Mouse (Mus musculus) stomach, embryonic 16.5 days (tissue): ENCODE data around the gene Naglu. TPM values are rescaled to one million over a fixed set of nuclear protein-coding genes. Genes with fewer than 3 reads are reported as not detected.

Source experiments
- ATAC-seq: fragments of 200-750 bp; cut with Nextera tagmentation; 2 replicates; pipeline ENCODE4 v1.8.0; 2017; ENCODE audit warnings: moderate number of reproducible peaks, moderate TSS enrichment; ENCODE audit not compliant: insufficient read depth, low FRiP score
- H3K27ac ChIP-seq: fragments of 300-500 bp; sonication (generic); 2 replicates; pipeline ENCODE4 v1.5.1; 2014; ENCODE audit warnings: low read length
- H3K27me3 ChIP-seq: fragments of 300-500 bp; sonication (generic); 2 replicates; pipeline ENCODE4 v1.6.1; 2014; ENCODE audit warnings: low read length, control low read depth, mixed read lengths; ENCODE audit not compliant: control insufficient read depth, insufficient read depth
- H3K36me3 ChIP-seq: fragments of 300-500 bp; sonication (generic); 2 replicates; pipeline ENCODE4 v1.6.1; 2014; ENCODE audit warnings: low read length; ENCODE audit not compliant: control insufficient read depth, insufficient read depth
- H3K4me1 ChIP-seq: fragments of 300-500 bp; sonication (generic); 2 replicates; pipeline ENCODE4 v1.6.1; 2014; ENCODE audit warnings: low read length, control low read depth, mixed read lengths; ENCODE audit not compliant: control insufficient read depth, insufficient read depth
- H3K4me2 ChIP-seq: fragments of 300-500 bp; sonication (generic); 2 replicates; pipeline ENCODE4 v1.6.1; 2014; ENCODE audit warnings: low read depth, low read length, mixed read lengths
- H3K4me3 ChIP-seq: fragments of 300-500 bp; sonication (generic); replicated peaks from 2 replicates; pipeline ENCODE4 v1.5.1; 2014; ENCODE audit warnings: mild to moderate bottlenecking, low read length
- H3K9ac ChIP-seq: fragments of 300-500 bp; sonication (generic); 2 replicates; pipeline ENCODE4 v1.6.1; 2014; ENCODE audit warnings: low read length
- H3K9me3 ChIP-seq: fragments of 300-500 bp; sonication (generic); replicated peaks from 2 replicates; pipeline ENCODE4 v1.6.1; 2016; ENCODE audit warnings: low read length, control low read depth; ENCODE audit not compliant: control insufficient read depth
- WGBS: fragments of 180-500 bp; shearing (Covaris S2); extraction: QIAGEN DNeasy Blood & Tissue Kit; methylation state at CpG from one replicate; pipeline ENCODE4 v1.1.7; 2014; 5-methylcytosine and 5-hydroxymethylcytosine counted together
- polyA plus RNA-seq: library from polyadenylated mRNA; unstranded; fragments of >200 nt; fragmentation: Nextera tagmentation; extraction: Ambion mirVana; gene quantifications from 2 replicates; pipeline ENCODE4 v1.2.1, GENCODE M21; 2015

The Naglu gene
- polyA plus RNA-seq, result 17.0 and 17.2 TPM in 2 replicates

- Histone ChIP-seq H3K4me2 (peak within 1 kb of the TSS; percentile 94), H3K27ac (no peak within 1 kb of the TSS), H3K9me3 (no peaks in the 10 kb centered on the region), H3K27me3 (no peaks in the 10 kb centered on the region), H3K9ac (peak within 1 kb of the TSS; percentile 82), H3K36me3 (no peaks in the 10 kb centered on the region), H3K4me3 (peak within 1 kb of the TSS; percentile 77), H3K4me1 (peaks cover 25% of the 10 kb centered on the region)
- WGBS, result 3% methylated on average over 35 of the region's 35 CpGs
- ATAC-seq, result peak; percentile 87
Measured at GRCm38 (mm10) chr11:101069391-101070188, at the start of gene Naglu. Gene Naglu, plus strand, starts transcription at chr11:101070012.

GRCm38 (mm10) chr11:101023371-101023770 lies 46.4 kb upstream of the Naglu start:
- Histone ChIP-seq H3K4me3 (no peak overlapping the region), H3K9me3 (no peaks in the 10 kb centered on the region), H3K9ac (no peak overlapping the region), H3K27ac (no peak overlapping the region), H3K4me2 (no peak overlapping the region), H3K4me1 (no peaks in the 10 kb centered on the region), H3K36me3 (no peaks in the 10 kb centered on the region; the same call in 1 of the 2 replicates), H3K27me3 (no peaks in the 10 kb centered on the region)
- ATAC-seq, result no peak
- 80% methylated on average over 12 of the region's 12 CpGs for WGBS

- no peaks in the 10 kb centered on the region for H3K4me1 ChIP-seq
- no peaks in the 10 kb centered on the region for H3K9me3 ChIP-seq
- H3K9ac ChIP-seq, result no peak overlapping the region
- H3K27me3 ChIP-seq, result no peaks in the 10 kb centered on the region
- no peak overlapping the region for H3K4me2 ChIP-seq
- no peak overlapping the region for H3K4me3 ChIP-seq
- H3K27ac ChIP-seq, result no peak overlapping the region
- WGBS, result 77% methylated on average over 4 of the region's 4 CpGs
- ATAC-seq, result no peak
- no peaks in the 10 kb centered on the region; the same call in 1 of the 2 replicates for H3K36me3 ChIP-seq
Measured at GRCm38 (mm10) chr11:101024001-101024400, 45.8 kb upstream of the Naglu start.

- 89% methylated on average over 11 of the region's 11 CpGs for WGBS
- H3K4me1 ChIP-seq, result no peaks in the 10 kb centered on the region
- ATAC-seq, result no peak
- H3K9me3 ChIP-seq, result no peaks in the 10 kb centered on the region
- no peaks in the 10 kb centered on the region for H3K27me3 ChIP-seq
- no peak overlapping the region for H3K27ac ChIP-seq
- H3K9ac ChIP-seq, result no peak overlapping the region
- H3K4me2 ChIP-seq, result no peak overlapping the region
- H3K4me3 ChIP-seq, result no peak overlapping the region
- no peaks in the 10 kb centered on the region; the same call in 1 of the 2 replicates for H3K36me3 ChIP-seq
Measured at GRCm38 (mm10) chr11:101027121-101027520, 42.7 kb upstream of the Naglu start.

- Histone ChIP-seq H3K4me3 (no peak overlapping the region), H3K4me1 (no peaks in the 10 kb centered on the region), H3K27me3 (no peaks in the 10 kb centered on the region), H3K36me3 (peaks cover 5% of the 10 kb centered on the region), H3K4me2 (no peak overlapping the region), H3K9me3 (no peaks in the 10 kb centered on the region), H3K9ac (no peak overlapping the region), H3K27ac (no peak overlapping the region)
- no peak for ATAC-seq
- WGBS, result 85% methylated on average over 8 of the region's 8 CpGs
Measured at GRCm38 (mm10) chr11:101029320-101029719, 40.5 kb upstream of the Naglu start.

GRCm38 (mm10) chr11:101030136-101030807 lies 39.5 kb upstream of the Naglu start:
- no peaks in the 10 kb centered on the region for H3K27me3 ChIP-seq
- H3K4me1 ChIP-seq, result no peaks in the 10 kb centered on the region
- H3K4me3 ChIP-seq, result no peak overlapping the region
- H3K36me3 ChIP-seq, result peaks cover 8% of the 10 kb centered on the region
- H3K9ac ChIP-seq, result no peak overlapping the region
- ATAC-seq, result no peak
- 68% methylated on average over 10 of the region's 10 CpGs for WGBS
- H3K27ac ChIP-seq, result no peak overlapping the region
- H3K4me2 ChIP-seq, result no peak overlapping the region
- no peaks in the 10 kb centered on the region for H3K9me3 ChIP-seq

- Histone ChIP-seq H3K9me3 (no peaks in the 10 kb centered on the region), H3K4me2 (no peak overlapping the region), H3K36me3 (peaks cover 8% of the 10 kb centered on the region), H3K27me3 (no peaks in the 10 kb centered on the region), H3K27ac (no peak overlapping the region), H3K9ac (no peak overlapping the region), H3K4me1 (no peaks in the 10 kb centered on the region), H3K4me3 (no peak overlapping the region)
- WGBS, result 75% methylated on average over 4 of the region's 4 CpGs
- ATAC-seq, result no peak
Measured at GRCm38 (mm10) chr11:101030808-101031156, 39.0 kb upstream of the Naglu start.

- WGBS, result 78% methylated on average over 1 of the region's 1 CpGs
- ATAC-seq, result no peak
- H3K9me3 ChIP-seq, result no peaks in the 10 kb centered on the region
- no peak overlapping the region for H3K9ac ChIP-seq
- H3K4me1 ChIP-seq, result no peaks in the 10 kb centered on the region
- no peak overlapping the region for H3K27ac ChIP-seq
- no peak overlapping the region for H3K4me2 ChIP-seq
- H3K27me3 ChIP-seq, result no peaks in the 10 kb centered on the region
- no peak overlapping the region for H3K4me3 ChIP-seq
- H3K36me3 ChIP-seq, result peaks cover 8% of the 10 kb centered on the region
Measured at GRCm38 (mm10) chr11:101031470-101031869, 38.3 kb upstream of the Naglu start.

- H3K36me3 ChIP-seq, result peaks cover 8% of the 10 kb centered on the region; the same call in 1 of the 2 replicates
- WGBS, result 94% methylated on average over 17 of the region's 17 CpGs
Measured at GRCm38 (mm10) chr11:101033856-101034500, 35.8 kb upstream of the Naglu start.

More at GRCm38 (mm10) chr11:101033856-101034500, 35.8 kb upstream of the Naglu start:
- Histone ChIP-seq H3K4me1 (no peaks in the 10 kb centered on the region), H3K4me3 (no peak overlapping the region), H3K9me3 (no peaks in the 10 kb centered on the region), H3K9ac (no peak overlapping the region), H3K4me2 (no peak overlapping the region), H3K27ac (no peak overlapping the region), H3K27me3 (no peaks in the 10 kb centered on the region)
- ATAC-seq, result no peak
